Mouse (Mus musculus) lung, postnatal 0 days (tissue): ENCODE measurements at regions not wholly inside any gene's neighbourhood (a gene's known extent, or its start where the extent isn't known, plus 50 kb on each side); places are given as distances from the start of the nearest gene placed in this dataset.
A peak's percentile ranks its signal among the peaks of the same experiment; 100 is the strongest.

Source experiments
- ATAC-seq: fragments of 200-750 bp; cut with Nextera tagmentation; 2 replicates; pipeline ENCODE4 v1.8.0; 2017; ENCODE audit warnings: moderate library complexity
- DNase-seq: peaks from one replicate; pipeline ENCODE4 v3.0.0-alpha.2; 2016; ENCODE audit warnings: low spot score
- H3K27ac ChIP-seq: fragments of 300-500 bp; sonication (generic); 2 replicates; pipeline ENCODE4 v1.5.1; 2014; ENCODE audit warnings: antibody characterized with exemption, mild to moderate bottlenecking, low read length, mixed read lengths
- H3K27me3 ChIP-seq: fragments of 300-500 bp; sonication (generic); replicated peaks from 2 replicates; pipeline ENCODE4 v1.6.1; 2014; ENCODE audit warnings: low read length, mixed read lengths; ENCODE audit not compliant: insufficient read depth
- H3K36me3 ChIP-seq: fragments of 300-500 bp; sonication (generic); 2 replicates; pipeline ENCODE4 v1.6.1; 2014; ENCODE audit warnings: low read length, mixed read lengths; ENCODE audit not compliant: insufficient read depth
- H3K4me1 ChIP-seq: fragments of 300-500 bp; sonication (generic); 2 replicates; pipeline ENCODE4 v1.6.1; 2014; ENCODE audit warnings: antibody characterized with exemption, low read depth, low read length, mixed read lengths; ENCODE audit not compliant: insufficient read depth
- H3K4me2 ChIP-seq: fragments of 300-500 bp; sonication (generic); replicated peaks from 2 replicates; pipeline ENCODE4 v1.6.1; 2014; ENCODE audit warnings: low read depth, mild to moderate bottlenecking, low read length, moderate library complexity, mixed read lengths
- H3K4me3 ChIP-seq: fragments of 300-500 bp; sonication (generic); 2 replicates; pipeline ENCODE4 v1.5.1; 2014; ENCODE audit warnings: low read depth, low read length
- H3K9ac ChIP-seq: fragments of 300-500 bp; sonication (generic); replicated peaks from 2 replicates; pipeline ENCODE4 v1.6.1; 2014; ENCODE audit warnings: low read depth, mild to moderate bottlenecking
- H3K9me3 ChIP-seq: fragments of 300-500 bp; sonication (generic); 2 replicates; pipeline ENCODE4 v1.6.1; 2016; ENCODE audit warnings: low read length, mixed read lengths
- CTCF ChIP-seq: IDR thresholded peaks from 2 replicates; pipeline ENCODE4 v1.5.1; 2016; ENCODE audit warnings: antibody characterized with exemption, mild to moderate bottlenecking
- EP300 ChIP-seq: IDR thresholded peaks from 2 replicates; pipeline ENCODE4 v1.6.1; 2016; ENCODE audit warnings: antibody characterized with exemption, mild to moderate bottlenecking, control low read depth
- WGBS: fragments of 180-500 bp; shearing (Covaris S2); extraction: QIAGEN DNeasy Blood & Tissue Kit; methylation state at CpG from one replicate; pipeline ENCODE4 v1.1.7; 2014; 5-methylcytosine and 5-hydroxymethylcytosine counted together

DNA sequence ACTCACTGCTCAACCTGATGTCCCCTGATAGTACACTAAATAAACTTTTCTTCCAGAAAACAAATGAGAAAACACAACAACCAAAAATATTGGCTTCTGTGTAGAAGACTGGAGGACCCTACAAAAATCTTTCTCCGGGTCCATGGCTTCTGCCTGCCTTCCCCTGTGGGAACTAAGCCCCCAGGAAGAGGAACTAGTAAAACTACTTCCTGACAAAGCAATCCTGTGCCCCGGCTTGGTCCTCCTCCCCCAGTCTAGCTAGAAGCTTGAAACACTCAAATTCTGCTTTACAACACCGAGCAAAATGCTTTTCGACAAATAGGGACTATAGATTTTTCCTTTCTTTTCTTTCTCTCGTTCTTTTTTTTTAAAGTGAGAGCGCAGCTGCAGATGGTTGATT is 51.3 kb upstream of the Mki67 start:
- DNase-seq (no peak), ATAC-seq (no peak)
- H3K27ac ChIP-seq, result no peak overlapping the region
- no peaks in the 10 kb centered on the region for H3K4me1 ChIP-seq
- TF ChIP-seq EP300, result no peak
- TF ChIP-seq CTCF, result no peak
- 77% methylated on average over 6 of the region's 6 CpGs for WGBS
- no peaks in the 10 kb centered on the region for H3K9me3 ChIP-seq
- no peaks in the 10 kb centered on the region for H3K27me3 ChIP-seq
- no peak overlapping the region for H3K9ac ChIP-seq
- no peaks in the 10 kb centered on the region for H3K36me3 ChIP-seq
- no peak overlapping the region for H3K4me2 ChIP-seq
- no peak overlapping the region for H3K4me3 ChIP-seq

DNA sequence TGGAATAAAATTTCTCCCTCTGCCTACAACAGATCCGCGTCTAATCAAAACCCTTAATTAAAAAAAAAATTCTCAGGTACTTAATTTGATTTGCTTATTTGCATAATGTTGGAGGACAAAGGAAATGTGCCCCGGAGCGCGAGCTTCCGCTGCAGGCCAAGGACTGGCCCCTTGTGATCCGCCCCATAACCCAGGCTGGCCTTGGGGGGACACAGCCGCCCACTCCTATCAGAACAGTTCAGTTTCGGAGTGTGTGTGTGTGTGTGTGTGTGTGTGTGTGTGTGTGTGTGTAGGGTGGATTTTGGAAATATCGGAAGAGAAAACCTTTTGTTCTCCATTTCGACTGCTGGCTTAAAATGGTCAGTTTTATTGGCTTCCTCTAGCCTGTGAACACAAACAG is 51.9 kb upstream of the Mki67 start:
- H3K9ac ChIP-seq, result no peak overlapping the region
- no peaks in the 10 kb centered on the region for H3K4me1 ChIP-seq
- ATAC-seq, result no peak
- H3K4me3 ChIP-seq, result no peak overlapping the region
- no peaks in the 10 kb centered on the region for H3K36me3 ChIP-seq
- 90% methylated on average over 11 of the region's 11 CpGs for WGBS
- no peaks in the 10 kb centered on the region for H3K27me3 ChIP-seq
- no peak for DNase-seq
- no peak overlapping the region for H3K27ac ChIP-seq
- no peak for TF ChIP-seq EP300
- TF ChIP-seq CTCF, result no peak
- H3K9me3 ChIP-seq, result no peaks in the 10 kb centered on the region
- no peak overlapping the region for H3K4me2 ChIP-seq

DNA sequence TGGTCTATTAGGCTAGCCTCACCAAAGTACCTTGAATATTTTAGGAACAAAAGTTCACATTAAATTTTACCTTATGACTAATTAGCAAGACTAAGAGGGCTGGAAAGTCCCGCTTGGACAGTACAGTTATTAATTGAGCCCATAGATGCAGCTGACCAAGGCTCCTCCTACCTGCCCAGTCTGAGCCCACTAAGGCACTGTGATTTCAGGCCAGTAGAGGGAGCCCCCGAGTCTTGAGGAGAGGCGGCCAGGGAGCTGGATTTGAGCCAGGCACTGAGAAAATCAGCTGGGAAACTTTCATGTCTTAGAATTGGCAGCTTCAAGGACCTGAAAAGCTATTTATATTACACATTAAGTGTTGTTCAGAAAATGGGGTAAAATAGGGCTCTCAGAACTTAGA is 52.4 kb upstream of the Mki67 start:
- Histone ChIP-seq H3K9ac (no peak overlapping the region), H3K36me3 (no peaks in the 10 kb centered on the region), H3K4me1 (no peaks in the 10 kb centered on the region), H3K27ac (no peak overlapping the region), H3K27me3 (no peaks in the 10 kb centered on the region), H3K4me2 (no peak overlapping the region), H3K4me3 (no peak overlapping the region), H3K9me3 (no peaks in the 10 kb centered on the region)
- DNase-seq, result peak; percentile 94
- TF ChIP-seq CTCF (peak; percentile 92), EP300 (no peak)
- WGBS, result 1% methylated on average over 3 of the region's 3 CpGs
- ATAC-seq, result peak; percentile 82

DNA sequence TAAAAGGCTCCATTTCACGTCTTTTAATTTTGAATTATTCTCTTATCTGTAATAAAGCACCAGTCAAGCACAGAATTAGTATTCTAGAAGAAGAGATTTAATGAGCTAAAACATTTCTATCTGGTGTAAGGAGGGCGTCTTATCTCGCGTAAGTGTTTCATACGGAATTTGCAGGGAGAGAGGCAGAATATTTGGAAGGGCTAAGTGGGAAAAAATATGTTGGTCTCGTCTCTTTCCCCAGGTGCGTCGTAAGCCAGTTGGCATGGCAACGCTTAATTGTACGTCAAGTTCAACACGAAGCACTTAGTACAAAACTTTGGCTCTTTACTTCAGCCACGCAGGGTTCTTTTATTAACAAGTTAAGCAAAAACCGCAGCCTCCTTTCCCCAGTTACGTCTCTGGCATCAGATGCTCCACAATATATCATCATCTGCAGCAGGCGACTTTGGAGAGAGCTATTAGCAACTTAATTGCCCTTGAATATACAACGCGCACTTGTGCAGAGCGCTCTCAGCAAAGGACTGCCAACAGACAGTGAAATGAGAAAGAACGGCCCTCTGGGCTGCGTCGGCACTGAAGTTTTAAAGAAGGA is 53.0 kb upstream of the Mki67 start:
- Histone ChIP-seq H3K36me3 (no peaks in the 10 kb centered on the region), H3K27me3 (no peaks in the 10 kb centered on the region), H3K9me3 (no peaks in the 10 kb centered on the region), H3K9ac (no peak overlapping the region), H3K4me1 (no peaks in the 10 kb centered on the region), H3K4me3 (no peak overlapping the region), H3K4me2 (0 out of 2 replicates have a peak overlapping the region, but pooled peaks have one; percentile 4), H3K27ac (no peak overlapping the region)
- DNase-seq (peak; percentile 53), ATAC-seq (peak; percentile 76)
- TF ChIP-seq CTCF (no peak), EP300 (0 out of 2 replicates have a peak, but pooled peaks have one; percentile 38)
- WGBS, result 43% methylated on average over 21 of the region's 21 CpGs

DNA sequence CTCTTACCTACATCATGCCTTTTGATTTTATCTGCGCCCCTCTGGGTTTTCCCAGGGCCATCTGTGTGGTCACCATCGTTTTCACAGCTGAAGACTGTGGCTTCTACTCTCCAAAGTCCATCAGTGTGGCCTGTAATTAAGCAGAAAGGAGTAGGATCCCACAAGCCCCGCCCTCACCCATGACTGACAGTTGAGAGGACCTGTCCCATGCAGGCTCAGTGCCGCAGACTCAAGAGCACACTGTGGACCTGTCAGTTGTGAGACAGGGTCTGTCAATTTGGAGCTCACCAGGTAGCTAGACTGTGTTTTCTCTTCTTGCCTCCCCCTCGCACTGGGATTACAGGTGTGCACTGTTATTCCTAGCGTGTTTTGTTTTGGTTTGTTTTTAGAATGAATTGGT is 53.9 kb upstream of the Mki67 start:
- H3K27me3 ChIP-seq, result no peaks in the 10 kb centered on the region
- no peak overlapping the region for H3K4me3 ChIP-seq
- TF ChIP-seq EP300 (no peak), CTCF (no peak)
- ATAC-seq (no peak), DNase-seq (no peak)
- no peaks in the 10 kb centered on the region for H3K9me3 ChIP-seq
- H3K4me2 ChIP-seq, result no peak overlapping the region
- no peaks in the 10 kb centered on the region for H3K36me3 ChIP-seq
- WGBS, result 68% methylated on average over 6 of the region's 6 CpGs
- H3K27ac ChIP-seq, result no peak overlapping the region
- H3K4me1 ChIP-seq, result no peaks in the 10 kb centered on the region
- H3K9ac ChIP-seq, result no peak overlapping the region

DNA sequence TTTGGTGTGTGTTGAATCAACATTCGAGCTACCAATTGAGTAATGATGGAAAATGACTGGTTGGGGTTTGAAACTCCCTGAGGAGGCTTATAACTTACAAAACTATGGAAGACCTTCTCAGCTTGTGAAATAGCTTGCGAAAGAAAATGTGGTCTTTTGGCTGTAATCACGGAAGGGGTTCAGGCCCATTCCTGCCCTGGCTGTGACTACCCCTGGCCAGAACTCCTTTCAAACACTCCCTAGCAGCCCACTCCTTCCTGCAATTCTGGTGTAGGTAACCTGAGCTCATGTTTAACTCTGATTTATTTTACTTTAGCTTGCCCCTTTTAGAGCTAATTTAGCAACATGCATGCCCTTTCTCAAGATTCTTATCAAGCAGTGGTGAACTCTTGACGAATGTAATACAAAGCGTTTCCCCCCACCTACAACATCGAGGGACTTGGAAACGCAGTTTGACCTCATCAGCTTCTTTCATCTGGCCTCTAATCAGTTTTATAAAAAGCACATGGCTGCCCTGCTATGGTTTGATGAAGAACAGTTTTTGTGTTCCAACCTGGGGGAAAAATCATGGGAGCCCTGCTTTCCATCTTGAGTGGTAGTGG is 59.8 kb upstream of the Mki67 start:
- no peak overlapping the region for H3K9ac ChIP-seq
- no peak overlapping the region for H3K27ac ChIP-seq
- DNase-seq (no peak), ATAC-seq (no peak)
- no peak overlapping the region for H3K4me3 ChIP-seq
- 45% methylated on average over 7 of the region's 7 CpGs for WGBS
- H3K4me2 ChIP-seq, result no peak overlapping the region
- H3K9me3 ChIP-seq, result no peaks in the 10 kb centered on the region
- no peaks in the 10 kb centered on the region for H3K4me1 ChIP-seq
- no peak for TF ChIP-seq EP300
- TF ChIP-seq CTCF, result no peak
- H3K27me3 ChIP-seq, result no peaks in the 10 kb centered on the region
- H3K36me3 ChIP-seq, result no peaks in the 10 kb centered on the region

DNA sequence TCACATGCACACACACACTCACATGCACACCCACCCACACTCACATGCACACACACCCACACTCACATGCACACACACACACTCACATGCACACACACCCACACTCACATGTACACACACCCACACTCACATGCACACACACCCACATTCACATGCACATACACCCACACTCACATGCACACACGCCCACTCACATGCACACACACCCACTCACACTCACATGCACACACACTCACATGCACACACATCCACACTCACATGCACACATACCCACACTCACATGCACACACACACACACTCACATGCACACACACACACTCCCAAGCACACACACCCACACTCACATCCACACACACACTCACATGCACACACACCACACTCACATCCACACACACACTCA is 74.0 kb upstream of the Mki67 start:
- no peak for TF ChIP-seq CTCF
- no peak for TF ChIP-seq EP300
- H3K9me3 ChIP-seq, result no peaks in the 10 kb centered on the region
- H3K4me1 ChIP-seq, result no peaks in the 10 kb centered on the region
- WGBS, result 72% methylated on average over 1 of the region's 1 CpGs
- ATAC-seq (no peak), DNase-seq (no peak)
- no peak overlapping the region for H3K27ac ChIP-seq
- H3K4me3 ChIP-seq, result no peak overlapping the region
- H3K4me2 ChIP-seq, result no peak overlapping the region
- no peaks in the 10 kb centered on the region for H3K27me3 ChIP-seq
- no peaks in the 10 kb centered on the region for H3K36me3 ChIP-seq
- H3K9ac ChIP-seq, result no peak overlapping the region
